Mouse (Mus musculus): ENCODE results near the gene Pgls.

Pgls gene

DNA sequence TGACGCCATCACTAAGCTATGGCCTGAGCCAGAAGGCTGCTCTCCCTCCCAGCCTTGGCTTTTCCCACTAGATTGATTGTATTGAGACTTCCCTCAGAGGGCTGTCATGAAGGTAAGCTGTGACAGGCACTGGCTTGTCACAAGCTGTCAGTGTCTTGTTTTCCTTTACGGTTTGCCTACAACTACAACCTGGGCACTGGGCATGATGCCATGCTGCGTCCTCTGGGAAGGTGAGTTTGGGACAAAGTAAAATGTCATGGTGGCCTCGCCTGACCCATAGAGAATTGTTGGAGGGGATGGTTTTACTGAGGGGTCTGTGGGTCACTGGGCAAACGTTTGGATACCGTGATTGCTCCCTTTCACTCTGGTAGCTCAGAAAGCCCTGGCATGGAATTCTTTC, 46.3 kb downstream of the Pgls start:
- DNase-seq (ENCODE audit: low read depth, low spot score): no peak

DNA sequence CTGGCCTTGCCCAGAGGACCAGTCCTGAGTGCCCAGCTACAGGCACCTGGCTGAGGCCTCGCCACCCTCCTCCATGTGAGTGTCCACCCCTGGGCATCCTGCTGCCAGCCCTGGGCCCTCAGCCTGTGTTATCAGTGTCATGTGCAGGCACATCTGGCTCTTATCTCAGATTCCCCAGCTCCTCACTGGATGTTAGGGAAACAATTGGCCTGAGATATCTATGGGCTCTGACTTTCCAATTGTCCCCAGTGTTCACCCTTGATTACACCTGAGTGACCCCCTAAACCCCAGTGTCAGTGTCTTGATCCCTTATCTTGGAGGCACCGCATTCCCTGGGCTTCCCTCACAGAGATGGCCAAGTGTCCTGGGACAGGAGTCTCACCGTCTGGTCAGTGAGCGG, 47.3 kb downstream of the Pgls start:
- DNase-seq (ENCODE audit: low read depth, low spot score): no peak

DNA sequence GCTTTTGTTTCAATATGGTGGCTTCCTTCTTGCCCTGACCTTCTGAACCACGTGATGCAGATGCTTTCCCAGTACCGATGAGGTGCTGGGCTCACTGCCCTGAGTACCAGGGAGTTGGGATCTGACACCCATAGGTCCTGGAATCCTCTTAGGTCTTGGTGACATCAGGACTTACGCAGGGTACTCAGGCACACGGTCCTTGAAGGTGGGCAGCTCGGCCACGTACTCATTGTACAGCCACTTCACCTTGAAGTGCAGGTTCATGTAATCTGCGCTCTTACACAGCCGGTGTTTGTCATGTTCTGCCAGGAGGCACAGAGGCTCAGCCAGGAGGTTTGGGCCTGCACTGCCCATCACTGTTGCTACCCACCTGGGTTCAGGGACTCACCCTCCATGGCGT, 53.5 kb downstream of the Pgls start:
- no peak for DNase-seq (ENCODE audit: low read depth, low spot score)
